Mouse (Mus musculus): Measurements from ENCODE around the gene Sectm1b.

DNA sequence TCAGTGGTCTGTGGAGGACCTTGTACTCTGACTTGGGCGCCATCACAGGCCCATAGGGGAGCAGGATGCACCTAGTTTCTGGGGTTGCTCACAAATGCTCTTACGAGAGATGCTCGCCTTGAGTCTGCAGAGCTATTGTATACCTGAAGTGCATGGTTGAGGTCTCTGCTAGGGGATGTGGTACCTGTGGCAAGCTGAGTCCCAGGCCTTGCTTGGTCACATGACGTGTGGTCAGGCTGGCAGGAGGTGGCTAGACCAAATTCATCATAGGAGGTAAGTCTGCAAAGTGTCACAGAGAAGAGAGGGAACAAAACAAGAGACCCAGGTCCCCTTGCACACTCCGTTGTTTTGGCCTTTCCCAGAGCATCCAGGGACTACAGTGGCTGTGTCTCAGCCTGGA, 43.9 kb downstream of the Sectm1b start:
- TF ChIP-seq CTCF (IDR thresholded peaks at IDR 0.05; ENCODE audit: low read depth) (no peak), EP300 (IDR thresholded peaks at IDR 0.05; ENCODE audit: low read depth) (no peak)

Measured in liver, embryonic 14.5 days (tissue).